Mouse (Mus musculus) central nervous system, embryonic 18 days (tissue): ENCODE data around the gene 6720489N17Rik. TPM values are rescaled to one million over a fixed set of nuclear protein-coding genes. Genes with fewer than 3 reads are reported as not detected.

Experiments used
- polyA plus RNA-seq: library from polyadenylated mRNA; depleted of rRNA; stranded (reverse); fragments of >200 nt; gene quantifications from 2 replicates; pipeline ENCODE4 v1.2.3, GENCODE M21; 2012; rRNA removed

6720489N17Rik gene
- polyA plus RNA-seq: 4.2 and 4.7 TPM in 2 replicates

DNA sequence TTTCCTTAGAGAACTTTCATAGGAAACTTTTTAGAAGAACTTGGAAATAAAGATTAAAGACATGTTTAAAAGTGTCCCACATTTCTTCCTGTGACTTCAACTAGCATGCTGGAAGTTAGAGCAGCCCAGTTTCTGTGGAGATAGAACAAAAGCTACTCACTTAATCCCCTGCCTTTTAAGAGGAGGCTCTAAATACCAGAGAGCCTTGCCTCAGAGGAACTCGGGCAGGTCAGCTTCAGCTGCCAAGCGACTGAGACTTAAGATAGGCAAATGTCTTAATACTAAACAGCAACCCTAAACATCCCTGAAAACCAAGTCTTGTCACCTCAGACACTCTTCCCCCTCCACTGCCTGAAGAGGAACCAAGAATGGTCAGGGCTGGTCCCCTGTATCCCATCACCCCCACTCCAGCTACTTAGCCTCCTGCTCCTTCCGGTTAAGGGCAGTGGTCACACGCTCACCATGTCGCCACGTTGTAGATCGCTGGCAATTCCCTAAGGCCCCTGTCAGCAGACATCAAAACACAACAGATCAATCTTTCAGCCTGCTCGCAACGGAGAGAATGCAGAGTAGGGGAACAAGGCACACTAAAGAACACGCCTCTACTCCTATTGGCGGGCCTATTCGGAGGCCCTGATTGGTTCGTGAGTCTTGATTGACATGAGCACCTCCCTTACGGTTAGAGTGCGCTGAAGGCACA is at the start of gene 6720489N17Rik:
TSS of gene 6720489N17Rik (minus strand) at position 606 of the 700 bp plus-strand sequence.

DNA sequence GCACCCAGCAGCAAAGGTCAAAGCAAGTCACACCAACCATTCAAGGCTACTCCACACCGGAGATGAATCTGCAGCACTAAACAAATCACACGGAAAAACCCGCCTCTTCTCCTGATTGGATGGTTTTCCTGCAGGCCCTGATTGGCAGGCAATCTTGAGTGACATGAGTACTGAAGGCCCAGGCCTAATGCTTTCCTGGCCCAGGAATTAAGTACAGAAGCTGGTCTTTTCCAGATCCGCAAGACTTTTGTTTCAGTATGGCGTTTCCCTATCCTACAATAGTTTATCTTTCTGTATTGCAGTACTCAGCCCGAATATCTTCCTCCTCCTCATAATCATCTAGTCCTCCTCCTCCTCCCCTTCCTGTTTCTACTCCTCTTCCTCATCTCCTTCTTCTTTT is 52.9 kb downstream of the 6720489N17Rik start, which contains the start of gene Zfp934:
TSS of gene Zfp934 (minus strand) at position 101 of the 400 bp plus-strand sequence.

DNA sequence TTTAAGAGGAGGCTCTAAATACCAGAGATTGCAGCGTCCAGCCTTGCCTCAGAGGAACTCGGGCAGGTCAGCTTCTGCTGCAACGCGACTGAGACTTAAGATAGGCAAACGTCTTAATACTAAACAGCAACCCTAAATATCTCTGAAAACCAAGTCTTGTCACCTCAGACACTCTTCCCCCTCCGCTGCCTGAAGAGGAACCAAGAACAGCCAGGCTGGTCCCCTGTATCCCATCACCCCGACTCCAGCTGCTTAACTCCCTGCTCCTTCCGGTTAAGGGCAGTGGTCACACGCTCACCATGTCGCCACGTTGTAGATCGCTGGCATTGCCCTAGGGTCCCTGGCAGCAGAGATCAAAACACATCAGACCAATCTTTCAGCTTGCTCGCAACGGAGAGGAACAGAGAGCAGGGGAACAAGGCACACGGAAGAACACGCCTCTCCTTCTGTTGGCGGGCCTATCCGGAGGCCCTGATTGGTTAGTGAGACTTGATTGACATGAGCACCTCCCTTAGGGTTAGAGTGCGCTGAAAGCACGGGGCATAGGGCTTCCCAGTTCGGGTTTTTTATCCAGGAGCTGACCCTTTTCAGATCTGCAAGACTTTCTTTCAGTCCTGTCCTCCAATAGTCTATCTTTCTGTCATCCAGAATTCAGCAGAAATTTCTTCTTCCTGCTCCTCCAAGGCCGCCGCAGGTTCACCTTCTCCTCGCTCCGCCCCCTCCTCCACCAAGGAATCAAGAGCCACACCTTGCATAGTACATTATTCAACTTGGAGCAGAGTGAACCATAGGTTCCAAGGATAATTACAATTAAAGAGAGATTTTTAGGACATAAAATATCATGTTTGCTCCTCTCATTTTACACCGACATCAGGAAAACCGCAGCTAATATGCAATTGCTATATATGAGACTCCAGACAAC is 65.5 kb downstream of the 6720489N17Rik start, which contains the start of gene Zfp935:
TSS of gene Zfp935 (minus strand) at position 323 of the 922 bp plus-strand sequence.

Other genes with a start within 250 kb of the 6720489N17Rik start
- 0.89 and 0.95 TPM in 2 replicates for gene Gm3604, start 241.0 kb downstream of the 6720489N17Rik start, polyA plus RNA-seq
- 8.2 and 8.3 TPM in 2 replicates for gene Gm49359, start 157.3 kb downstream of the 6720489N17Rik start, polyA plus RNA-seq
- gene Zfp935, start 65.7 kb downstream of the 6720489N17Rik start, polyA plus RNA-seq: not detected in 2 replicates
- gene Zfp934, start 53.0 kb downstream of the 6720489N17Rik start, polyA plus RNA-seq: 7.1 and 7.4 TPM in 2 replicates
- 18.4 and 20.3 TPM in 2 replicates for gene Platr25, start 136.5 kb upstream of the 6720489N17Rik start, polyA plus RNA-seq
- gene Gm5141, start 161.6 kb upstream of the 6720489N17Rik start, polyA plus RNA-seq: 4.8 and 5.5 TPM in 2 replicates
- 0.88 and 1.1 TPM in 2 replicates for gene Fbp2, start 234.2 kb upstream of the 6720489N17Rik start, polyA plus RNA-seq